Mouse (Mus musculus) ES-Bruce4 (cell line): ENCODE data around the gene Fbxo21.

Source experiments
- CTCF ChIP-seq: IDR thresholded peaks from one replicate; pipeline ENCODE4 v1.8.1; 2011; ENCODE audit warnings: low read depth, low read length
- POLR2A ChIP-seq: IDR thresholded peaks from one replicate; pipeline ENCODE4 v1.8.1; 2011; ENCODE audit warnings: low read length; ENCODE audit not compliant: insufficient read depth

DNA sequence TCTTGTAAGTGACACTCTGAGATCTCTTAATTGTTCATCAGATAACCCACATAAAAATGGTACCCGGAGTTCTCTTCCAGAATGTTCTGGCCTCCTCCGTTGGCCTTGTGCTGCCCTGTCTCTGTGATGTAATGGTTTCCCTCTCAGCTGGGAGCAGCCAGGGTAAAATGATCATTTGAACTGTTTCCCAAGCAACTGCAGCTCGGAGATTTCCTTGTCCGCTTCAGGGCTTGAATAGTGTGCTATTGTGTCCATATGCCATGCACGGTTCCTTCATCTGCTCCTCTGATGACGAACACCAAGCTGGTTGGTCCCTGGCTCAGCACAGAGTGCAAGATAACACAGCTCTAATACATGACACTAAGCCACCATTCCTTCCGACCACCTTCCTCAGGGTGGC, 35.3 kb downstream of the Fbxo21 start:
- TF ChIP-seq CTCF (no peak), POLR2A (no peak)
